9 mouse cellular contexts compared by ENCODE assay signal in the genomic region with DNA sequence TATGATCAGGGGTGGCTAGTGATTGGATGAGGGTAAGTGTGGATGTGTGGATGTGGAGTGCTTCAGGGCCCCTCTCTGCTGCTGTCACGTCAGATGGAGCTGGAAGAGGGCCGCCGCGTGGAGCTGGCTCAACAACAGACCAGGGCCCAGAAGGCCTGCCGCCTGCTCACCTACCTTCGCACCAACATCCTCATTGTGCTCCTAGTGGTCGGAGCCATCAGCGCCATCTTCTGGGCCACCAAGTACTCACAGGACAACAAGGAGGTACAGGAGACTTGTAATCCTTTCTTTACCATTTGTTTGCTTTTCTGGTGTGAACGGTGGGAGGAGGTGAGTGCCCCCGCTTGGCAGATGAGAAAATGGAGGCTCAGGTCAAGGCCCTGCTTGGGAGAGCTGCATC. TPM values are rescaled to one million over a fixed set of nuclear protein-coding genes. Genes with fewer than 3 reads are reported as not detected.
A peak's percentile ranks its signal among the peaks of the same experiment; 100 is the strongest.
DNase-seq lines count a peak whose midpoint lies in the region; ATAC-seq and TF ChIP-seq lines count a peak whose summit lies in the region.
"Had no signal": no experiment of that assay in that cellular context is flagged by ENCODE, and none has a peak within 500 bp of the region (broad histone marks: within the 10 kb centered on the region; RNA-seq: fewer than 3 reads in every experiment).

No protein-coding gene starts in this region.

- H3K9me3 ChIP-seq in midbrain, embryonic 11.5 days (ENCODE audit: control insufficient read depth, low read length) = no peaks in the 10 kb centered on the region
- no peaks in the 10 kb centered on the region; the same call in 1 of the 2 replicates for H3K9me3 ChIP-seq in midbrain, embryonic 16.5 days (replicated peaks; ENCODE audit: control insufficient read depth, low read length, poor library complexity, severe bottlenecking)
- H3K9me3 ChIP-seq in lung, embryonic 14.5 days (ENCODE audit: low read depth, low read length) = no peaks in the 10 kb centered on the region

- peaks cover 36% of the 10 kb centered on the region for H3K27me3 ChIP-seq in midbrain, embryonic 11.5 days (ENCODE audit: control insufficient read depth, insufficient read depth, low read length)
- peaks cover 18% of the 10 kb centered on the region for H3K27me3 ChIP-seq in midbrain, embryonic 16.5 days (ENCODE audit: control insufficient read depth, insufficient read depth, low read depth, low read length)
- no peaks in the 10 kb centered on the region for H3K27me3 ChIP-seq in kidney, adult 2 months (replicated peaks; ENCODE audit: control insufficient read depth, insufficient read depth, low read length)
- H3K27me3 ChIP-seq in lung, embryonic 14.5 days (ENCODE audit: insufficient read depth, low read length) = 0 out of 2 replicates have a peak, but pooled peaks cover 3% of the 10 kb centered on the region

- no peak for DNase-seq in midbrain, embryonic 11.5 days (ENCODE audit: low spot score, missing footprints)
- peak; percentile 87 for DNase-seq in ZHBTc4 (ENCODE audit: low read depth, low spot score)
- DNase-seq in kidney, adult 2 months = peak; percentile 77
- peak; percentile 70 for DNase-seq in lung, embryonic 14.5 days
- DNase-seq in spleen, postnatal 4 days (ENCODE audit: low spot score in 2 of 2) = peak; percentile 80 to 88
- DNase-seq in Muller cell, postnatal 12 days (ENCODE audit: inconsistent ontology term) = no peak

- TF ChIP-seq CTCF in kidney, adult 2 months (conservative IDR thresholded peaks at IDR 0.05; ENCODE audit: insufficient read depth, insufficient read length, low read depth, low read length) = peak; percentile 85
- TF ChIP-seq CTCF in lung, embryonic 14.5 days (IDR thresholded peaks at IDR 0.05; ENCODE audit: low read depth) = peak; percentile 74

- peak; percentile 13; the same call in 1 of the 2 replicates for ATAC-seq in midbrain, embryonic 11.5 days (ENCODE audit: low FRiP score)
- no peak for ATAC-seq in midbrain, embryonic 16.5 days
- peak; percentile 51 for ATAC-seq in common myeloid progenitor, adult 5-6 weeks (replicated peaks; ENCODE audit: low read depth, poor library complexity, severe bottlenecking)
- no peak for ATAC-seq in lung, embryonic 14.5 days (ENCODE audit: insufficient read depth)

- H3K36me3 ChIP-seq in midbrain, embryonic 11.5 days (ENCODE audit: control insufficient read depth, insufficient read depth, low read length) = no peaks in the 10 kb centered on the region
- H3K36me3 ChIP-seq in midbrain, embryonic 16.5 days (ENCODE audit: control insufficient read depth, insufficient read depth, low read length) = no peaks in the 10 kb centered on the region
- no peaks in the 10 kb centered on the region for H3K36me3 ChIP-seq in kidney, adult 2 months (ENCODE audit: control insufficient read depth, insufficient read depth, low read length)
- H3K36me3 ChIP-seq in lung, embryonic 14.5 days (ENCODE audit: insufficient read depth) = no peaks in the 10 kb centered on the region

- H3K4me1 ChIP-seq in midbrain, embryonic 11.5 days (ENCODE audit: control insufficient read depth, insufficient read depth, low read length) = no peaks in the 10 kb centered on the region
- H3K4me1 ChIP-seq in midbrain, embryonic 16.5 days (ENCODE audit: control insufficient read depth, insufficient read depth, low read length) = peaks cover 6% of the 10 kb centered on the region; the same call in 1 of the 2 replicates
- H3K4me1 ChIP-seq in kidney, adult 2 months (ENCODE audit: control insufficient read depth, insufficient read depth, low read length) = peaks cover 6% of the 10 kb centered on the region; the same call in 1 of the 2 replicates
- H3K4me1 ChIP-seq in lung, embryonic 14.5 days (ENCODE audit: insufficient read depth) = peaks cover 5% of the 10 kb centered on the region; the same call in 1 of the 2 replicates

- no peak overlapping the region for H3K4me3 ChIP-seq in midbrain, embryonic 11.5 days (ENCODE audit: low read depth, low read length)
- H3K4me3 ChIP-seq in midbrain, embryonic 16.5 days (ENCODE audit: low read depth, low read length) = no peak overlapping the region
- H3K4me3 ChIP-seq in kidney, adult 2 months (ENCODE audit: insufficient read depth, low read depth, low read length) = no peak overlapping the region
- no peak overlapping the region for H3K4me3 ChIP-seq in lung, embryonic 14.5 days (ENCODE audit: low read depth, low read length)

- no peak overlapping the region for H3K27ac ChIP-seq in midbrain, embryonic 11.5 days (ENCODE audit: low read depth, low read length)
- H3K27ac ChIP-seq in midbrain, embryonic 16.5 days (ENCODE audit: low read length) = no peak overlapping the region
- H3K27ac ChIP-seq in kidney, adult 2 months (ENCODE audit: insufficient read depth, low read depth, low read length) = no peak overlapping the region
- no peak overlapping the region for H3K27ac ChIP-seq in lung, embryonic 14.5 days (ENCODE audit: low read depth)

- H3K4me2 ChIP-seq in midbrain, embryonic 11.5 days = no peak overlapping the region
- no peak overlapping the region for H3K4me2 ChIP-seq in midbrain, embryonic 16.5 days (ENCODE audit: low read length)
- H3K4me2 ChIP-seq in lung, embryonic 14.5 days = no peak overlapping the region

- TF ChIP-seq POLR2A in kidney, adult 2 months (IDR thresholded peaks at IDR 0.05; ENCODE audit: low read depth, low read length) = no peak

- 8% methylated on average over 10 of the region's 10 CpGs for WGBS in midbrain, embryonic 11.5 days
- 13% methylated on average over 10 of the region's 10 CpGs for WGBS in midbrain, embryonic 16.5 days
- WGBS in kidney, adult 2 months = 22% methylated on average over 10 of the region's 10 CpGs
- 10% methylated on average over 10 of the region's 10 CpGs for WGBS in lung, embryonic 14.5 days

- no peak overlapping the region for H3K9ac ChIP-seq in midbrain, embryonic 11.5 days (ENCODE audit: low read length)
- no peak overlapping the region for H3K9ac ChIP-seq in midbrain, embryonic 16.5 days (ENCODE audit: low read depth, low read length)
- no peak overlapping the region for H3K9ac ChIP-seq in lung, embryonic 14.5 days

RNA-seq across cellular contexts. Expression of a gene that starts 4.3 kb away (rescaled TPM):
- 4.5 and 4.7 TPM in 2 replicates for polyA plus RNA-seq in midbrain, embryonic 11.5 days (2014; fragmentation: Nextera tagmentation; extraction: Ambion mirVana)
- 4.2 and 4.5 TPM in 2 replicates for polyA plus RNA-seq in midbrain, embryonic 16.5 days (2015; fragmentation: Nextera tagmentation; extraction: Ambion mirVana)
- total RNA-seq in common myeloid progenitor, adult 5-6 weeks (2017) = 11.4 and 40.7 TPM in 2 replicates
- polyA plus RNA-seq in kidney, adult 2 months (2012; rRNA removed) = 41.2 and 48.4 TPM in 2 replicates
- polyA plus RNA-seq in lung, embryonic 14.5 days (2014; fragmentation: Nextera tagmentation; extraction: Ambion mirVana) = 18.2 and 18.6 TPM in 2 replicates

RNA-seq across cellular contexts. Expression of a gene that starts 4.4 kb away (rescaled TPM):
- 1.0 and 1.2 TPM in 2 replicates for polyA plus RNA-seq in midbrain, embryonic 11.5 days (2014; fragmentation: Nextera tagmentation; extraction: Ambion mirVana)
- 0.73 and 1.6 TPM in 2 replicates for polyA plus RNA-seq in midbrain, embryonic 16.5 days (2015; fragmentation: Nextera tagmentation; extraction: Ambion mirVana)
- 1.6 and 8.4 TPM in 2 replicates for total RNA-seq in common myeloid progenitor, adult 5-6 weeks (2017)
- 3.3 and 5.3 TPM in 2 replicates for polyA plus RNA-seq in kidney, adult 2 months (2012; rRNA removed)
- 1.6 and 2.9 TPM in 2 replicates for polyA plus RNA-seq in lung, embryonic 14.5 days (2014; fragmentation: Nextera tagmentation; extraction: Ambion mirVana)

RNA-seq across cellular contexts. Expression of a gene that starts 11.2 kb away (rescaled TPM):
- polyA plus RNA-seq in midbrain, embryonic 11.5 days (2014; fragmentation: Nextera tagmentation; extraction: Ambion mirVana) = 0.65 and 1.3 TPM in 2 replicates
- polyA plus RNA-seq in midbrain, embryonic 16.5 days (2015; fragmentation: Nextera tagmentation; extraction: Ambion mirVana) = not detected in 2 replicates
- total RNA-seq in common myeloid progenitor, adult 5-6 weeks (2017) = 0.69 TPM in 1 of 2 replicates, not detected in the other
- polyA plus RNA-seq in kidney, adult 2 months (2012; rRNA removed) = 0.09 TPM in 1 of 2 replicates, not detected in the other
- polyA plus RNA-seq in lung, embryonic 14.5 days (2014; fragmentation: Nextera tagmentation; extraction: Ambion mirVana) = 0.22 and 0.23 TPM in 2 replicates
- total RNA-seq: gastrocnemius, postnatal 4 days had no signal

RNA-seq across cellular contexts. Expression of a gene that starts 23.2 kb away (rescaled TPM):
- polyA plus RNA-seq in midbrain, embryonic 11.5 days (2014; fragmentation: Nextera tagmentation; extraction: Ambion mirVana) = 0.15 and 0.20 TPM in 2 replicates
- 0.99 and 1.6 TPM in 2 replicates for polyA plus RNA-seq in midbrain, embryonic 16.5 days (2015; fragmentation: Nextera tagmentation; extraction: Ambion mirVana)
- total RNA-seq in common myeloid progenitor, adult 5-6 weeks (2017) = 2.5 and 3.1 TPM in 2 replicates
- 0.18 and 0.22 TPM in 2 replicates for polyA plus RNA-seq in kidney, adult 2 months (2012; rRNA removed)
- polyA plus RNA-seq in lung, embryonic 14.5 days (2014; fragmentation: Nextera tagmentation; extraction: Ambion mirVana) = 0.23 and 0.30 TPM in 2 replicates

RNA-seq across cellular contexts. Expression of a gene that starts 23.2 kb away (rescaled TPM):
- polyA plus RNA-seq in midbrain, embryonic 11.5 days (2014; fragmentation: Nextera tagmentation; extraction: Ambion mirVana) = 29.9 and 36.4 TPM in 2 replicates
- polyA plus RNA-seq in midbrain, embryonic 16.5 days (2015; fragmentation: Nextera tagmentation; extraction: Ambion mirVana) = 12.8 and 13.8 TPM in 2 replicates
- 93.0 and 96.3 TPM in 2 replicates for total RNA-seq in common myeloid progenitor, adult 5-6 weeks (2017)
- polyA plus RNA-seq in kidney, adult 2 months (2012; rRNA removed) = 150 and 155 TPM in 2 replicates
- polyA plus RNA-seq in lung, embryonic 14.5 days (2014; fragmentation: Nextera tagmentation; extraction: Ambion mirVana) = 65.9 and 71.6 TPM in 2 replicates

Comparison
In these comparisons a context has a peak if more than half of its experiments do, and no peak if none do; other contexts are left out.
1. ATAC-seq: peak in midbrain, embryonic 11.5 days (single experiment) and common myeloid progenitor, adult 5-6 weeks (single experiment); none in midbrain, embryonic 16.5 days (single experiment) and lung, embryonic 14.5 days (single experiment).
2. DNase-seq: peak in ZHBTc4 (single experiment), kidney, adult 2 months (single experiment), lung, embryonic 14.5 days (single experiment) and spleen, postnatal 4 days (2 of 2); none in midbrain, embryonic 11.5 days (single experiment) and Muller cell, postnatal 12 days (single experiment).